Mouse (Mus musculus): ENCODE results near the gene Sema5a.

DNA sequence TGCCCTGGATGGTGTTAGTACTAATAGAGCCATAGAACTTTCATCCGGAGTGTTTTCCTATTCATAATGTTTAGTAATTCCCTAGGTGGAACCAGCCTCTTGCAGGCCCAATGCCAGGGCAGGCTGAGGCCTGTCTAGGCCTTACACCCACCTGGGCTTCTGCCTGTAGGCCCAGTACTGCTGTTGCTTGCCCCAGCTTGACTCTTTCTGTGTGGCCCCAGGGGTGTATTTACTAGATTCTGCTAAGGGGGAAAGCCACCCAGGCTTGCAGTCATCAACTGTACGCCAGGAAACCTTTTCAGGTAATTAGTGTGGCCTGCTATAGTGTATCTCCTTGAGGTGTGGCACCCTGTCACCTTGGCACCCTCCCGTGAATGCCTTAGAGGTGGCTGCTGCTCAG, 76.1 kb downstream of the Sema5a start:
- no peak for TF ChIP-seq POLR2A (IDR thresholded peaks at IDR 0.05; ENCODE audit: borderline replicate concordance, extremely low read depth, low read depth, low read length)
- TF ChIP-seq CTCF (IDR thresholded peaks at IDR 0.05; ENCODE audit: insufficient read depth, low read length): no peak
